Mouse (Mus musculus) CH12F3 (cell line): ENCODE measurements around the gene Kctd4.

ENCODE experiments used
- in situ Hi-C: fragments of 300-500 bp; cut with MboI; formaldehyde crosslinking; loops from 2 replicates; pipeline ENCODE4 v1.14.3; 2020; ENCODE audit warnings: low sequenced_read_pairs

The Kctd4 gene

GRCm38 (mm10) chr14:75989168-75989567 is 34.4 kb downstream of the Kctd4 start:
- in situ Hi-C loops, result no loop called here

GRCm38 (mm10) chr14:75990936-75991335 is 36.1 kb downstream of the Kctd4 start:
- in situ Hi-C loops, result no loop called here

- in situ Hi-C loops, result no loop called here
These were observed 37.6 kb downstream of the Kctd4 start for GRCm38 (mm10) chr14:75992371-75992770.

GRCm38 (mm10) chr14:75998082-75998481 is 43.3 kb downstream of the Kctd4 start:
- in situ Hi-C loops, result no loop called here

GRCm38 (mm10) chr14:76001781-76002180 is 47.0 kb downstream of the Kctd4 start:
- in situ Hi-C loops, result no loop called here

- in situ Hi-C loops, result no loop called here
These were observed 50.2 kb downstream of the Kctd4 start for GRCm38 (mm10) chr14:76005011-76005410.

GRCm38 (mm10) chr14:76008174-76008573 is 53.4 kb downstream of the Kctd4 start:
- in situ Hi-C loops, result no loop called here

- in situ Hi-C loops, result no loop called here
These were observed 54.4 kb downstream of the Kctd4 start for GRCm38 (mm10) chr14:76009185-76009584.

GRCm38 (mm10) chr14:76010102-76011061 is 55.6 kb downstream of the Kctd4 start, which contains the start of gene Gtf2f2:
Gtf2f2 (minus strand) TSS chr14:76010865.
- in situ Hi-C loops, result no loop called here

- in situ Hi-C loops, result no loop called here
These were observed 56.3 kb downstream of the Kctd4 start for GRCm38 (mm10) chr14:76011062-76011457.

- in situ Hi-C loops, result no loop called here
These were observed 59.5 kb downstream of the Kctd4 start for GRCm38 (mm10) chr14:76014331-76014730.
